Mouse (Mus musculus) gastrocnemius, postnatal 4 days (tissue): ENCODE measurements around the gene Stk11. TPM values are rescaled to one million over a fixed set of nuclear protein-coding genes. Genes with fewer than 3 reads are reported as not detected.
A peak's percentile ranks its signal among the peaks of the same experiment; 100 is the strongest.

Experiments
- DNase-seq, 2 experiments: peaks; one replicate each; pipeline ENCODE4 v3.0.0; 2021 to 2022; ENCODE audit warnings: low spot score in 2 of 2, mixed read lengths in 2 of 2
- total RNA-seq, 2 experiments: library from RNA; stranded (reverse); gene quantifications; 2 replicates each; pipeline ENCODE4 v1.2.3; 2021

Stk11 gene
- total RNA-seq, 2 experiments from 2014 or later: 116 to 125 TPM

GRCm38 (mm10) chr10:80168038-80168661 is 52.5 kb downstream of the Stk11 start:
- peak; percentile 93 to 96 for DNase-seq

- DNase-seq: no peak
Measured at GRCm38 (mm10) chr10:80169070-80169469, 53.5 kb downstream of the Stk11 start.

GRCm38 (mm10) chr10:80169651-80170050 is 54.0 kb downstream of the Stk11 start:
- DNase-seq: no peak

- no peak for DNase-seq
Measured at GRCm38 (mm10) chr10:80170052-80170451, 54.4 kb downstream of the Stk11 start.

GRCm38 (mm10) chr10:80170601-80171021 is 55.0 kb downstream of the Stk11 start:
- DNase-seq: no peak

GRCm38 (mm10) chr10:80171252-80171651 is 55.6 kb downstream of the Stk11 start:
- DNase-seq: no peak

GRCm38 (mm10) chr10:80171760-80172526 is 56.3 kb downstream of the Stk11 start:
- no peak for DNase-seq

- peak; percentile 68 to 86 for DNase-seq
Measured at GRCm38 (mm10) chr10:80172527-80173292, 57.1 kb downstream of the Stk11 start, which contains the start of gene 1600002K03Rik. Gene 1600002K03Rik (plus strand): TSS chr10:80172944.

GRCm38 (mm10) chr10:80173358-80173757 is 57.8 kb downstream of the Stk11 start:
- no peak for DNase-seq

- no peak for DNase-seq
Measured at GRCm38 (mm10) chr10:80173955-80174640, 58.5 kb downstream of the Stk11 start.

- DNase-seq: no peak
Measured at GRCm38 (mm10) chr10:80174705-80175104, 59.1 kb downstream of the Stk11 start.

- no peak for DNase-seq
Measured at GRCm38 (mm10) chr10:80175536-80176269, 60.1 kb downstream of the Stk11 start.

- no peak for DNase-seq
Measured at GRCm38 (mm10) chr10:80176270-80176834, 60.7 kb downstream of the Stk11 start.

- DNase-seq: no peak
Measured at GRCm38 (mm10) chr10:80177441-80178279, 62.1 kb downstream of the Stk11 start.

- DNase-seq: no peak
Measured at GRCm38 (mm10) chr10:80179068-80180051, 63.8 kb downstream of the Stk11 start, which contains the start of gene Efna2. Gene Efna2 (plus strand): TSS chr10:80179482.
